Mouse (Mus musculus): ENCODE measurements around the gene Foxm1.

DNA sequence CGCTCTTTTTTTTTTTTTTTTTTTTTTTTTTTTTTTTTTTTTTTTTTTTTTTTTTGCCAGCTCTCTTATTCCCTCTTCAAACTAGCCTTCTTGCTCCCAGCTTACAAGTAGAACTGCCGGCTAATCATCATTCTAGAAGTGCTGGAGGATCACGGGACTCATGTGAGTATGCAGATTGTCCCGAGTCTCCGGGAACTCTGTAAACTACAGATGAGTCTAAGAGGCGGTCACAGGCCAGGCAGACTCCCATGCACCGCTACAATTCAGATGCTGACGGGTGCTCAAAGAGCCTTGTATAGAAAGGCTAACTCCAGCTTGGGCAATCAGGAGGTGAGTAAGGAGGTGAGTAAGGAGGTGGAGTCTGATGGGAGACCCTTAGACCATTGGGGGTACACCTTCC lies 47.2 kb upstream of the Foxm1 start:
- TF ChIP-seq CTCF (IDR thresholded peaks at IDR 0.05; ENCODE audit: borderline replicate concordance, extremely low read depth, insufficient read depth, insufficient read length) (no peak), POLR2A (IDR thresholded peaks at IDR 0.05; ENCODE audit: borderline replicate concordance, extremely low read depth, insufficient read depth, insufficient read length, poor library complexity, severe bottlenecking) (no peak)

Measured in brain, embryonic 14.5 days (tissue).